Mouse (Mus musculus) retina, adult 2 months (tissue): Measurements from ENCODE around the gene Parp8.

ENCODE experiments used
- DNase-seq: peaks from one replicate; pipeline ENCODE4 v3.0.0-alpha.2; 2012; ENCODE audit warnings: low read depth, low spot score

Gene Parp8

DNA sequence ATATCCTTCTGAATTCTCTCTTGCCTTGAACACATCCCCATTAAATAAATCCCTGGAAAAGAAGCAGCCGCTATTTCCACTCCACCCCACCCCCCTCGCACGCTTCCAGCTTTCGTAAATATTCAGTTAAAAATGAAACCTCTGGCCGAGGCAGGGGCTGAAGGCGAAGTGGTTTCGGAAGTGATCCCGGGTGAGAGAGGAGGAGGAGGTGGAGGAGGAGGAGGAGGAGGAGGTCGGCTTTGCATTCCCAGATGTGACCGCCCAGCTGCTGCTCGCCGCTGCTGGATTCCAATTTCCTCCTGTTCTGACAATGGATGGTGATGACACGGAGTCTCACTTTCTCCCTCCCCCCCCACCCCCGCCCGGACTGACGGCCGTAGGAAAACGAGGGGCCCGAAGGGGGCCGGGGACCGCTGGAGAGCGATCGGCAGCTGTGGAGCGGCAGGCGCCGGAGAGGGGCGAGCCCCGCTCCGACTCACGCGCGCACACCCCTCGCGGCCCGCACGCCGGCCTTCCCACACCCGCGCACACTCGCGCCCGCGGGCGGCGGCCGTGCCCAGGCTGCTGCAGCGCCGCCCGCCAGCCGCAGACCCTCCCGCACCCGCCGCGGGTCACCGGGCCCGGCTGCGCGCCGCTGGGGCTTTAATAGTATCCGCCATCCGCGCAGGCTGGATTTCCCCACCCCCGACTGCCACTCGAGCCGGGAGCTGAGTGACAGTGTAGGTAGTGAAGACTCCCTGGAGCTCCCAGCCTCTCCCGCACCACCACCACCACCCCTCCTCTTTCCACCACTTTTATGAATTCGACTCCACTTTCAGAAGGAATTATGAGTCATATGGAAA, at the start of gene Parp8:
Parp8 (minus strand) TSS at position 312 of the 842 bp plus-strand sequence.
- no peak for DNase-seq

DNA sequence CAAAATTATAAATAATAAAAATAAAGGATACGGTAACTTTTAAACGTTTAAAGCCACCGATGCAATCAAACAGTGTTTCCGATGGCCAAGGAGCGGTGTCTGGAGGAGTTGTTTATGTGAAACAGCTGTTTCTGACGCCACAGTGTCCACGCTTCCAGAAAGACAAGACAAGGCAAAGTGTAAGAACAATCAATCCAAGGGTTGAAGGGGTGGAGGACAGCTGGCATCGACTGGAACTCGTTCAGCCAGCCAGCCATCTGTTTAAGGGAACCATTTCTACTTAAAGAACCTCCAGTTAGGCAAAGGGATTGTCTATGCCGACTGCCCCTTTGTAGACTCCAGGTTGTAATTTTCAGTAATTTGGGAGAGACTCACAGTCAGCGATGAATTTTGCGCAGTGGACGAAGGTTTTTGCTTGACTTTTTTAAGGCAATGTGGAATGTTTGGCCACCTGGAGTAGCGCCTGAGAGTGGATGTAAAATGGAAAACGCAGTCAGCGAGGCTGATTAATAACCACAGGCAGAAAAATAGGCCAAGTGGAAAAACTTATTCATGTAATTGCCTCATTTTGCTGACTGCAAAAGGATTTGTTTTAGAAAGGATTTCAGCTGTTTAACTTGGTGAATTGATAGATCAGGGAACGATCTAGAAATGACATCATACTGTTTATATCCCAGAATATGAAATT, 37.4 kb upstream of the Parp8 start:
- no peak for DNase-seq

DNA sequence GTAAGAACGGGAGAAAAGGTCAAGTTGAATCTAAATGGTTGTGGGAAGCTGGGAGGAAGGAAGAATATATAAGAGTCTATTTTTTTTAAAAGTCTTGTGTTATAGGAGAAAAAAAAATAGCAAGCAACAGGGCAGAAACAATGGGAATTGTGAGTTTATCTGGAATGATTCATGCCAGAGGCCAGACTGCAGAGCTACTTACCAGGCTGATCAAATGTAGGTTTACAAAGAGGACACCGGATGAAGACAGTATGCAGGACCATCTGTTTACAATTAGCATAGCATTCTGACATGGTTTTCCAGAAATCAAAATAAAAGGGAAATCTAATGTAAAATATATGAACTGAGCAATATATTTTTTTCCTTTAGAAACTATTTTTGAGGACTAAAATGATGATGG, 31.1 kb upstream of the Parp8 start:
- no peak for DNase-seq

DNA sequence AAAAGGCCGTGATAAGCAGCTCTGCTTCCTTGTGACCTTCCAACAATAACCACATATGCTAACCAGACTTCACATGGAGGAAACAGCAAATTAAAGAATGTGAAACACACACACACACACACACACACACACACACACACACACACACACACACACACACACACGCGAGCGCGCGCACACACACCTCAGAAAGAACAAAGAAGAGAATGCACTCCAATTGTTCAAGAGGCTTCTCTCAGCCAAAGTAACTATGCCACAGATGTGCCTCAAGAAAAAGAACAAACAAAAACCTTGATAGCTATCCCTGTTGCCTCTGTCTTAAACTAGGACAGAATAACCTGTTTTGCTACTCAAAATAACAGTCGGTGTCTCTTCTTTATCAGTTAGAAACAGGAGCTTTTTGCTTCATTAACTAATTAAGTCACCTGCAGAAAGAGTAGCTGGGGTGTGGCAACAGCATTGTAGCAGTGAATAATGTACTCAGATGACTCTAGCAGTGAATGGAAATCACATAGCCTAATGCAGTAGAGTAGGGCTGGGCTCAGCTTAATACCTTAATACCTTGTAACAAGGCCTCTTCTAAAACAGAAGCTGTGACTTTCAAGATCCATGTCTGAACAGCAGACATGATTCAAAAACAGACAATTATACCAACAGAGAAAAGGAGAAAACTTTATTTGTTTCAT, 29.6 kb upstream of the Parp8 start:
- DNase-seq = no peak

DNA sequence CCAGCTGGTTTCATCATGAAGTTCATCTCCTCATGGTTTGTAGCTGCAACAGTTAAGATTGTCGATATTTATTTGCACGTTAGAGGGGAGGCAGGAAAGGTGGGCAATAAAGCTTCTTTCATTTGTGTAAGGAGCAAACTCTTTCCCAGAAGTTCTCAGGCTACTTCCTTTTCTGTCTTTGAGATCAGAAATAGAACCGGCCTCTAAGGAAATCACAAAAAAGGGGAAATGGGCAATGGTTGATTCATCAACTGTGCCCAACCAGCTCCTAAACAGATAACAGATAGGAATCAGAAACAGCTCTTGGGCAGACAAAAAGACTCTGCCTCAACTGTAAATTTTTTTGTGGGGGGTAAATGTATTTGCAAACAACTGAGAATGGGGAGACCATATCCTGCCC, 27.4 kb upstream of the Parp8 start:
- DNase-seq = no peak

DNA sequence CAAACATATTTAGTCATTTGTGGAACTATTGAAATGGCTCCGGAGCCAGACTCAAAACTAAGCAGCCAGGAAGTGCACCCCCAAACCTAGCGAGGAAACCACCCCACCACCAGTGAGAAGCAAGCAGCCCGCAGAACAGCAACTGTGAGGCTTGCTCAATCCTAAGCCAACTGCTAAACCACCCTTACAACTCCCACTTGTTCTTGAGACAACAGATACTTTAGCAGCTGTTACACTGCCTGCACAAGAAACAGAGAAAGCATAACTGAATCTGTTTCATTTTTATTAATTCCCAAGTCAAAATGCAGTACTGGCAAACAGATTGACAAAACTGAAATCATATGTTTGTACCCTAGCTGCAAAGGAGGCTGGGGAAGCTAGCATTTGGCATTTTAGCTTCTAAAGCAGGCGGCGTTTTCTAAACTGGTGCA, 23.2 kb upstream of the Parp8 start:
- DNase-seq = no peak

DNA sequence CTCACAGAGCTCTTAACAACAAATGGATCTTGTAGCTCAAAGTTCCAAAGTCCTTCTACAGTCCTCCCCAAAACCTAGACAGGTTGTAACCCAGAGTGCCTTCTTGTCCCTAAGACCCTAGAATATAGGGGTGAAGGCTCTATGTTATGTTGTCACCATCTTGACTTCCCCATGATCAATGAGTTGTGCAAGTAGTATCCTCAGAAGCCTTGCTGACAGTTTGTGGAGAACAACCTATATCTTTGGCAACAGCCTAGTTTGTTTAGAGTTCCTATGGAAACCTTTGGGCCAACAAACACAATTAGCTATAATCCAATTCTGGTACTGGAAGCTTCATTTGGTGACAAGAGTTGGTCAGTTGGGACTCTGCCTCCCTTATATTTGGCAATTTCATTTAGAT, 18.2 kb upstream of the Parp8 start:
- DNase-seq = no peak

DNA sequence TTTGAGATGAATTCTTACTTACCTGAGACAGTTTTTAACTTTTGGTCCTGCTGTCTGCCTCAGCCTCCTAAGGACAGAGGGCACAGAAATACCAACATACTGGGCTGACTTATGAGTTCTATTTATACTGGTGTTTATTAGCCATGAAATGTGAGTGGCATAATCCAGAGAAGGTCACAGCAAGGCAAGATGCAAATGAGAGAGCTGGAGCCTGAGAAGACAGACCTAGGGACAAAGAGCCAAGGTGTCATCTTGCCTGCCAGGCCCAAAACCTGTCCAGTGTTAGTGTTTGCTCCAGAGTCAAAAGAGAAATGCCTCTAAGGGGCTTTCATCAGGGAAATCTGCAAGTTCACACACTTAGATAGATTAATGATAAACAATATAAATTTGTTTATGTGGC, 15.7 kb upstream of the Parp8 start:
- DNase-seq = no peak

DNA sequence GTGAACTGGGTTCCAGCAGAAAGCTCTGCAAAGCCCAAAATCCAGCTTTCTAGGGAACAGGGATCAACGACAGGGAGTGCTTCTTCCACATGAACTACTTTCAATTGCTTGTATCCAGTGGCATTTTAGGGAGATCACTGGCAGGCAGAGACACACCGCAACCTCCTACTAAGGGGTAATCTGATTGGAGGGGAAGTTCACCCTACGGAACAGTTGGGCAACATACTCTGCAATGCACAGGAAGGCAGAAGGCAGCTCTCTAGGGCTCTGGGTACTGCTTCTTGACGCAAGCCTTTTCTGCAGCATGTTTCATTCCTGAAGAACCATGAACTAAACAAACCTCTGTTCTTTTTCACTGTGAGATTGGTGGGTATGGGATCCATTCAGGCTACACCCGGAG, 10.9 kb upstream of the Parp8 start:
- DNase-seq = no peak

DNA sequence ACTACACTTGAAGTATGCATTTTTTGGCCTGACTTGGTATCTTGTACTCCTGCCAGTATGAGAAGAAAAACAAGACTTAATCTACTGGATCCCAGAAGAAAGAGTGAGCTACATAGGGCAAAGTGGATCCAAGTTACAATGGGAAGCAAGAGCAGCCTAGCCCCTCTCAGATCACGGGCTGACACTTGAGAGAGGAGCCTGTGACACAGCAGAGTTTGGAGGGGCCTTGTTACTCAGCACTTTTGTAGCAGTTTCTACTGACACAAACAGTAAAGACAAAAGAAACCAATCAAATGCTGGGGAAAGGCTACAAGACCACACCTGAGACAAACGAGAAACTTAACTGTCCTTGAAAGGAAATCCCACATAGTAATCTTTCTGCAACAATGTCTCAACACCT, 9.8 kb upstream of the Parp8 start:
- no peak for DNase-seq

DNA sequence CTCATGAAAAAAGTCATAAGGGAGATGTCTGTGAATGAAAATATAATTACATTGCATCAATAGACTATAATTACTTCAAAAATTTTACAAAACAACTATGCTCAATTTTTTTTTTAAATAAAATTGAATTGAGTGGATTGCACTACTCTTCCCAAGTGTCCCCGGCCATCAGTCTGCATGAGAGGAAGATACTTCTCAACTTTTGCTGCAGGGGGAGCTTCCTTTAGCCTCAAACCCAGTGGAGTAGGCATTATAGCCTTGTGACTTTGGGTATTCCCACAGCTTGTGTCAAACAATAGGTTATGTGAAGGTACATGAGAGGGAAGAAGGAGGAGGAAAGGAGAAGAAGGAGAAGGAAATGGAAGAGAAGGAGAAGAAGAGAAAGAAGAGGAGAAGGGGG, 9.3 kb upstream of the Parp8 start:
- no peak for DNase-seq

DNA sequence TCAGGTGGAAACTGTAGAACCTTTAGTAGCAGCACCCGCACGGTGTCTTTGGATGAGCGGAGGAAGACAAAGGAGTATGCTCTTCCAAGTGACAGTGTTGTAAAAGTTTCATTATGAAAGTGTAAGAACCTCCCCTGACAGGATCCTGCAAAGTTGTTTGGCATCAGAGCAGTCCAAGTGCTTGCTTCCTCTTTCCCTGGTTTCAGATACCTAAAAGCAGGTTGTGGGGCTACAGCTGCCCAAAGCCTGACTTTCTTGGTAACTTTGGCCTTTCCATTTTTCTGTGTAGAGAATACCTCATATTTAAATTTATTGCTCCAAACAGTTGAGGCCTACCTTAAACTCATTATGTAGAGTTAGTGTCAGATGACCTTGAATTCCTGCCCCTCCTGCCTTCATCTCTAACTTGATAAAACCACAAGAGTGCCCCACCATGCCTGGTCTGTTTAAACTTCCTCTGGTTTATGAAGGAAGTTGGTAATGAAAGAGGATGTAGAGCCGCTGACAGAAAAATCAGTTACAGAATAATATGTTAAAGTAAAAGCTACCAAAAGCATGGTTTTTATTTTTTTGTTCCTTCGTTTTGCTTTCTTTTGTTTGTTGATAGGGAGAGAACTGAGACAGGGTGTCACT, 8.5 kb upstream of the Parp8 start:
- DNase-seq = no peak

DNA sequence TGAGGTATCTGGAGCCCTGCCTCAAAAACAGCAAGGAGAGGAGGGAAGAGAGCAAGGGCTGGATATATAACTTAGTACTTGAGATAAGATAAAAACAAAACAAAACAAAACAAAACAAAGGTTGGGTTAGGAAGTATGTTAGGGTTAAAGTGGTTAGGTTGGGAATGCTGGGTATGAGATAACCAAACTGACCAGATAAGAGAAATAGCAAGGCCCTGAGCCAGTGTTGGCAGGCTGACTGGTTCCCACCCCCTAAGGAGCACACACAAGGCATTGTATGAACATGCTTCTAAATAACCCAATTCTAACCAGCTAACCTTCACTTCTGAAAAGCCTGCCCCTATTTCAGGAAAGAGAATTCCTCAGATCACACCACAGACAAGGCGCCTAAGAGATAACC, 7.1 kb upstream of the Parp8 start:
- no peak for DNase-seq

DNA sequence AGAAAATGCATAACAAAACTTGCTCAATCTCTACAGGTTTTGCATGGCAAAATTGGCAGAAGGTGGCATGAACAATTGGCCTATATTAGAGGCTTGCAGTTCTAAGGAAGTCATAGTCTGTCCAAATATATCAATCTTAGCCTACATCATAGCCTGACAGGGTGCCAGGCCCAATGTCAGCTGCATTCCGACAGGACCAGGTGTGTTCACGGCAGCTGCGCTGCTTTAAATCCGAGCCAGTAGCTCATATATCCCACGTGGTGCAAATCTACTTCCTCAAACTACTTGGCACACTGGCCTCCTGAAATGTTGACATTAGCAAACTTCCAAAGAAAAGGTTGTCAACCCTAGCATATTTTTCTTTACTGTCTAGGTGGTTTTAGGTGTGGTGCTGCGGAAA, 6.2 kb upstream of the Parp8 start:
- DNase-seq = no peak

DNA sequence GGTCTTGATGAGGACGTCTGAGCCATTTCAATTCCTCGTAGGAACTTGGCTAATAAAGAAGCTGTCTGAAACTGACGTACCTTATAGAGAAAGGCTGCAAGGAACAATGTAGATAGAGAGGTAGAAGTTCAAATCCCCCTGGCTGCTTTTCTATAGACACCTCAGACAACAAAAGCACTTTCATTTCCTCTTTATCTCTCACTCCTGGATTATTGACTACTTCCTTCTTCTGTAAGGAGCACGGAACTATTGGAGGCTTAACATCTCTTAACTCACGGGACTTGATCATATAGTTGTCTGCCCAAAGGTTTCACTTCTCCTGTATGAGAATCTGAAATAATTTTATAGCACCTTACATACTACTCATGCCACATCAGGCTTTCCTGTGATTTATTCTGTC, 2.9 kb upstream of the Parp8 start:
- DNase-seq = no peak

DNA sequence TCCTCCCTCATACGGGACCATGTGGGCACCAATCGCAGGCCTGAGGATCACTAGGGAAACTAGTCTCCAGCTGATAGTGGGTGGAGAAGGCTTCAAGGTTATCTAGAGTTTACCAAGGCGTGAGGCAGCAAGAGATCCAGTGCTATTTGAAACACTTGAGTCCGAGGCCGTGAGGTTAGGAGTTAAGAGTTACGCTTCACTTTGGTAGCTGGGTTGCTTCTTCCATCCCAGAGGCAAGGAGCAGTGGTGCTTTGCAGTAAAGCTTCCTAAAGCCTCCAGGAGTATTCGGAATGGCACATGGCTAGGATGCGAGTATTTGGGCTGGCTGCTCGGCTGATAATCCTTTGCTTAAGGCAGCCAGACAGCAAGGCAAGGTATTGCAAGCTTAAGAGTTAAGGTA, 2.0 kb upstream of the Parp8 start:
- no peak for DNase-seq

DNA sequence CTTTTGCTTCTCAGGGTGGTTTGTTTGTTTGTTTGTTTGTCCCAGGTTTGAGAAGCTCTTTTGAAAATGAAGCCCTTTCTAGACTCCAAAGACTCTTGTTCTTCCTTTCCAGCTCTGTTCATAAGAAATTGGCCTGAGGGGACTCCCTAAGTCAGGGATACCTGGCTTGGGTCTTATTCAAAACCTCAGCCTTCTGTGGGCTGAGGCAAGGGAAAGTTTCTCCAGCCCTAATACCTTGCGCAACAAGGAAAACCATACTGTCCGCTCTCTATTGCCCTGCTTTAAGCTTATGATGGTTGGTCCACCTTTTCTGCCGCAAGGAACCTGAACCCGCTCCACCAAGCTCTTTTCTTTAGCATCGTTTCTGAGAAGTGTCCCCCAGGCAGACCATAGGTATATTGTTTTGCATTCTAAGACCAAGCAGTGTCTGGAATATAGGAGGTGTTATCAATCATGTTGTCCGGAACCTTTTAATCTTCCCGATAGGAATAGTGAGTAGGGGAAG, 991 bp upstream of the Parp8 start:
- DNase-seq = no peak

DNA sequence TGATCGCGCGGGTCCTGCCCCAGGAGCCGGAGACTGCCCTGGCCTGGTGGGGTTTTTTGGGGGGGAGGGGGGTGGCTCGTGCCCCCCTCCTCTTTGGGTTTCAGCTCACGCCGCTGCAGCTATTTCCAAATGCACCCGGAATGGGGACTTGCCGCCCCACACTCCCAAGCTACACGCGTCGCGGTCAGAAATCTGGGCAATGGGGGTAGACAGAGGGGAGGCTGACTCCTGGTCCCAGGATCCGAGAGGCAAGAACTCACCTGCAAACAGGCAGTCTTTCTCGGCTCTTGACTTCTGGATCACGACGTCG, 466 bp downstream of the Parp8 start:
- no peak for DNase-seq

DNA sequence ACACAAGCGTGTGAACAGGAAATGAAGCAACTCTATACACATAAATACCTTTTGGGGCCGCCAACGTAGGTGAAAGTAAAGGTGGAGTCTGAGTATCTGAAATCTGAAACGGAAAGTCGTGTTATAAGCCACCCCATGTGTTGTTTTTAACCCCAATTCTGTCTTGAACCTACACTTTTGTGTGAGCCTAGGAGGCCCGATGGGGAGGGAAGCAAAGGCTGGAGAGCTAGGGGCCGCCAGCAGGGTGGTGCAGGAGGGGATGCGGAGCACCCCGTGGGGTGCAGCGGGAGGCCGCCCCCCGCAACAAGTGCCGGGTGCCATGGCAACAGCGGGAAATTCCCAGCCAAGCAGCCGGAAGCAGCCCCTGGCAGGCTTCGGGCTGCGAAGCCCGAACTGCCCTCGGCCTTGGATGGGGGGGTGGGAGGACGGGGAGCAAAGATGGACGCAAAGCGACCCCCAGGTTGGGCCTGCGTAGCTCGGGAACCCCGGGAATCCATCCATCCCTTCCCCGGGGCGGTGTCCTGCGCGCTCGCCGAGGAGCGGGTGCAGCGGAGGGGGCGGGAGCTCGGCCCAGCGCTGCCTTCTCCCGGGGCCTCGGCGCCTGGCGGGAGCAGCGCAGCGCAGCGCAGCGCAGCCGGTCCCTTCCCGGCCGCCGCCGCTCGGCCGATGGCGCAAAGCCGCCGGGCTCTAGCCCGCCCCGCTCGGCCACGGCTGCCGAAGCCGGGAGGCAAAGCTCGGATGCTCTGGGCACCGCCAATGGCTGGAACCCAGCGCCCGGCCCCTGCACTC, 1.0 kb downstream of the Parp8 start:
- no peak for DNase-seq

DNA sequence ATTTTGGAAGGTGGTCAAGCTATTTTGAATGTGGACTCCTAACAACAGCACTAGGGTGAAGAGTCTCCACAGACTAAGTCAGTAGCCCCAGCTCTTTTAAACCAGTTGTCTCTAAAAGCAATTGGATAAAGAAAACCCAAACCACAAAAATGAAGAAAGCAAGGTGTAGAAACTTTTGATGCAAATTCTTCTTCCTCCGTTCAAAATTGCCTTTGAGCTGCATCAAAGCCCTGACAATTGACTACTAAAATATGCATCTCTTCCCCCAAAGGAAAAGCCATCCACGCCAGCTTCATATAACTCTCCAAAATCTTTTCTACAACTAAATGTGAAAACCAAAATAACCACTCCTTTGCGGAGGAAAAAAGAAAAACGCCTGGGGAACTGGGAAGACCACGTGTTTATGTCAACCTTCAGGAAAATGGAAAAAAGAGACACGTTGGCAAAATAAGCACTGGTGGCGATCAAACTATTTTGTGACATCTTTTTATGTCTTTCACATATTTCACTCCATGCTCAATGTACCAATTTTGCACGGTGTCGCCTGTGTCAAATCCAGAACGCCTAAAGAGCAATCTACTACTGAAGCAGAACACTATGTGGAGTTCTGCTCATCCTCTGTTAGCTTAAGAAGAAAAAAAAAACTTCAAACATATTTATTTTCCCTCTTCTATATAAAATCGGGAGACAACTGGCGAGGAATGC, 1.8 kb downstream of the Parp8 start:
- no peak for DNase-seq

DNA sequence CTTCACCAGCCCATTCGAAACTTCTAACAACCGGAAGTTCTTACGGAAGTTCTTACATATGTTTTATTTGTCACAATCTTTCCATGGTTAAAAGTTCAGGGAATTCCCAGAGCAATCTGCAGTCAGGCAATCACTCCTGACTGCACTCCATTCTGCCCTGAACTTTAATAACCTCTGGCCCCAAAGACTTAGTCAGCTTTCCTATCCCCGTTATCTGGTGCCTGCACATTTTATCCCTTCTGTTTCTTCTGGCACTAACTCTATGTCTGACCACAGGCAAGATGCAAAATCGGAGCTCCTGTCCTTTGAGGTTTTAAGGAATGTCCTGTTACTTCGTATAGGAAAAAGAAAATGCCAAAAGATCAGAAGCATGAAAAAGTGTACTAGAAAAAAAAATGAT, 4.7 kb downstream of the Parp8 start:
- DNase-seq = no peak
